Mouse (Mus musculus) splenic B cell, adult 2 months (primary cell): ENCODE measurements at regions not wholly inside any gene's neighbourhood (a gene's known extent, or its start where the extent isn't known, plus 50 kb on each side); places are given as distances from the start of the nearest gene placed in this dataset.
"Not testable (repeated sequence)": the region's sequence is repeated elsewhere in the genome, so short reads cannot be mapped to it uniquely, and the experiment has no call there.

Experiments
- DNase-seq: peaks from one replicate; pipeline ENCODE4 v3.0.0-alpha.2; 2011; ENCODE audit warnings: low read depth, low spot score
- H3K27me3 ChIP-seq: 2 replicates; pipeline ENCODE4 v1.6.1; 2012; ENCODE audit warnings: mild to moderate bottlenecking, low read length, moderate library complexity, mixed read lengths; ENCODE audit not compliant: control insufficient read depth, poor library complexity, insufficient read depth, severe bottlenecking
- H3K36me3 ChIP-seq: 2 replicates; pipeline ENCODE4 v1.6.1; 2012; ENCODE audit warnings: mild to moderate bottlenecking, low read length, moderate library complexity, mixed read lengths; ENCODE audit not compliant: control insufficient read depth, poor library complexity, insufficient read depth, severe bottlenecking

DNA sequence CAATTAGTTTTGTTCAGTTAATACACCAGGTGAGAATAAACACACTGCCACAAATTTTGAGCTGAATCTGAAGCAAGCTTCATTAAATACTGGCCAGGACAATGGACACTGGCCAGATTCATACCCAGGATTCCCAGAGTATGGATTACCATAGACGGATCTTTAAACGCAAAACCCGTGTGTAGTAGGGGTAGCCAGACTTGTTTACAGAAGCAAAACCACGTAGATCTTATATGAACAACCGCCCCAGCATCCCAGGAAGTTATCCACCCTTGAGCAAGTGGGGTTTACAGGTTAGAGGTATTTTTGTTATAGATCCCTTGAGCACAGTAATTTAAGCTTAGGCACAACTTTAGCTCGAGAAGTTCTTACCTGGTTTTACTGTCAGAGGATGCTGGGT lies 71.1 kb upstream of the Ezr start:
- Histone ChIP-seq H3K27me3 (no peaks in the 10 kb centered on the region), H3K36me3 (no peaks in the 10 kb centered on the region)
- no peak for DNase-seq

DNA sequence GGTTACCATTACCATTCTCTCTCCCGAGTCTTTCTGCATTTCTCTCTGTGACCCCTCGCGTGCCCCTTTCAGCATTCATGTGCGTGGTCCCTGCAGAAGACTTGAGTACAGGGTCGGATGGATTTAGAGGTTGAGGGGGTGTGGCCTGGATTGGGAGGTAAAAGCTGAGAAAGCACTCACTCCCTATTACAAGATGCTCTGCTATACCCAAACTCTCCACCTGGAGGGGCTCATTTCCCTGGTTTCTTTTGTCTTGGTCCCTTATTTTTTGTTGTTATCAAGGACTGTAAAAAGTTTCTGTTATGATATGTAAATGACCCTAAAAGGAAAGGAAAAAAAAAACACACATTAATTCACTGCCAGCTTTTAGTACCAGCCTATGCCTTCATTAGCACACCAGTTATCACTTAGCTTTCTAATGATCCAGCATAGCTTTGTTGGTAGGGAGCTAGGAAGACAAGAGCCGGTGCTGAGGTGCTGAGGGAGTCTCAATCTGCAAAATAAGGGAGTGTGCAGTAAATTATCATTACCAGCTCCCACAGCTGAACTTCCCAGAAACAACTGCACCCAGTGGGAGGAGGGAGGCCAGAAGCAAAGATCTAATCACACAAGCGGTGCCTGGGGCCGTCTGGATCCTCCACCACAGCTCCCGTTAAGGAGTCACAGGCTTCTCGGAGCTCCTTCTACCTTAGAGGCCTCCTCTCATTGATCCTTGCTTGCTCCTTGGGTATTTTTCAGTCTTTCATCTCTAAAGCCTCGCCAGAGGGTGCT lies 69.8 kb upstream of the Ezr start:
- no peaks in the 10 kb centered on the region for H3K27me3 ChIP-seq
- H3K36me3 ChIP-seq, result no peaks in the 10 kb centered on the region
- DNase-seq, result peak; percentile 57

DNA sequence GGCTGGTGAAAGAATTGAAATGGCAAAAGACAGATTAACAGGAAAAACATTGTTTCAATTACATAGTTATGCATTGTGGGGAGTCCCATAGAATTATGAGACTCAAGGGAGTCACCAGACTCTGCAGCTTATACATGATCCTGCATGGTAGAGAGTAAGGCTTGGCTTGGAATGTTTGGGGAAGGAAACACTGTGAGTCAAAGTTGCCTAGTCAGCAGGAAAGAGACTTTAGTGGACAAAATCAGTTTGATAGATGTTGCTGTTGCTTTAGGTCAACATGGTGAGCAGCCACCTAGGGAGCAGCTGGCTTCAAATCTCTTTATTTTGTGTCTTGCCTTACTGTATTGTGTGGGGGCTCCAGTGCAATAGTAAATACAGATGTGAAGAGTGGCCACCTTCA lies 67.9 kb upstream of the Ezr start:
- DNase-seq, result no peak
- Histone ChIP-seq H3K36me3 (no peaks in the 10 kb centered on the region), H3K27me3 (no peaks in the 10 kb centered on the region)

DNA sequence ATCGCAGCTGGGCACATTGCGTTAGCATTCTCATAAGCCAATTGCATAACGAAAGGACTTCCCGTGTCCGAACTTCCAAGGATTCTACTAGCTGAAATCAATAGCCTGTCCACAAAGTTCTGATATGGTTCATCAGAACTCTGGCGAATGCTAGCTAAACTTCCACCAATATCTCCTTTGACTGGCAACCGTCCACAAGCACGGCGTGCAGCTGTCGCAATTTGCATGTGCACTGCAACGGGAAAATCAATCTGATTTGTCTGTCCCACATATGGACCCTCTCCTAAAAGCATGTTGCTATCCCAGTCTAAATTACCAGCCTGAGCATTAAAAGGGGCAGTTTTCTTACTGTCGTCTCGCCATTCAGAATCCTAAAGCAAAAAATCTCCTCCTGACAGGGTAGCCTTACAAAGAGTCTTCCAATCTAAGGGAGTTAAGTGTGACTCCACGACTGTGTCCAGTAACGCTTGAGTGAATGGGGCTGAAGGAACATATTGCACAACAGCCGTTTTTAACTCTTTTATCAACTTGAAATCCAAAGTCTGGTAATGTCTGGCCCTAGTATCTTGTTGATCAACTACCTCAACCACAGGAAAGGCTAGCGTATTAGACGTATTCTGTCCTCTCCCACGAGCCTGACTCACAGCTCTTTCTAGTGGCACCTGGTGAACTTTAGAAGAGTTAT lies 59.3 kb upstream of the Ezr start:
- not testable (repeated sequence) for H3K36me3 ChIP-seq, DNase-seq, H3K27me3 ChIP-seq

DNA sequence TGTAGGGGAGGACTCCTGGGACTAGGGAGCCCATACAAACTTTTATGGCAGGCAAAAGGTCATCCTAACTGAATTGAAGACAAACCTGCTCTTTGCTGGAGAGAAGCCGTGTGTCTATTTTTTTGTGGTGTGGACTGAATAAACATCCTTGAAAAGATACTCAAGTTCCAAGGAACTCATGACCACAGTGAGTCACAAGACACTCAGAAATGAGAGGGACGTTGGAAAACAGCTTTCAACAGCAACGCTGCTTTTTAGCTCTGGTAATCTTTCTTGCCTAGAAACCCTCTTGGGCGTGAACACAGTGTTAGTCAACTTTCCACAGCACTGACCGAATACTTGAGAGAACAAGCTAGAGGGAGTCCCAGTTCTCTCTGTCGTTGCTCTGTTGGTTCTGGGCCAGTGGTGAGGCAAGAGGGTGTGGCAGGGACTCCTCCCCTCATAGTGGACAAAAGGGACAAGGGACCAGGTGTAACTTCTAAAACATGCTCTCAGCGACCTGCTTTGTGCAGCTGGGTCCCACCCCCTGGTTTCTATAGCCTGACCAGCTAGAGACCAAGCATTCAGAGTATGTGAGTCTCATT lies 52.8 kb upstream of the Ezr start:
- DNase-seq, result no peak
- Histone ChIP-seq H3K36me3 (no peaks in the 10 kb centered on the region), H3K27me3 (no peaks in the 10 kb centered on the region)
